Mouse (Mus musculus): ENCODE data around the gene Crybg2. TPM values are rescaled to one million over a fixed set of nuclear protein-coding genes. Genes with fewer than 3 reads are reported as not detected.

Gene Crybg2
- polyA plus RNA-seq, 1 experiment from 2014 or later: 15.6 TPM

DNA sequence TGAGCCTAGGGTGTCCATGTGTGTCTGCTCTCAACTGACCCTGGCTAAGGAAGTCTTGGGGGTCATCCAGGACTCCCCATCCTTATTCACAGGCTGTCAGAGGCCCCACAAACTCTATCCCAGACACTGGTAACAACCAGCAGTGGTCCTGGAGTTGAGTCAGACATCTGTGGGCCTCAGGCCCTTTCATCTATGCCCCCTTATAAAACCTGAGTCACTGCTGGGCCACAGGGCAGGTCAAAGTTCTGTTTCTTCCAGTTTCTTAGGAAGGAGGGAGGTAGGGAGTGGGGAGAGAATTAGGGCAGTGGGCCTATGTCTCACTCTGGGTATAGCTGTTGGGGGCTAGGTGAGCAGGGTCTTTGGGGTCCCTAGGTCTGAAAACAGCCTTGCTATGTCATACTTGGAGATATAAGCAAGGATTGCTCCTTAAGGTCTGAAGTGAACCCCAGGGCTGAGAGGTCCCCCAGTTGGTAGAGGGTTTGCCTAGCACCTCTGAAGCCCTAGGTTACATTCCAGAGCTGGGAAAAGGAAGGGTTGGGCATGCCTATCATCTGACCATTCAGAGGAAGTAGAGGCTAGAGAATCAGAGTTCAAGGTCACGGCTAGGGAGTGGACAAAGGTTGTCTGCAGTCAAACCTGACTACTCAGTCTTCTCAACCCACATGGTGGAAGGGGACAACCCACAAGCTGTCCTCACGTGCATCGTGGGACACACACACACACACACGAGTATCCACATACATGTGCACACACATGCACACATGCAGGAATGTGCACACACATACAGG lies 8.4 kb downstream of the Crybg2 start:
- 0 out of 2 replicates have a peak, but pooled peaks cover 3% of the 10 kb centered on the region for H3K4me1 ChIP-seq (replicated peaks; ENCODE audit: control insufficient read depth, insufficient read depth)
- no peaks in the 10 kb centered on the region for H3K27me3 ChIP-seq (ENCODE audit: control insufficient read depth, insufficient read depth, low read length)
- WGBS: 80% methylated on average over 4 of the region's 4 CpGs
- H3K36me3 ChIP-seq (ENCODE audit: control insufficient read depth, insufficient read depth, low read length): no peaks in the 10 kb centered on the region
- H3K4me2 ChIP-seq (replicated peaks; ENCODE audit: low read depth): no peak overlapping the region
- H3K9ac ChIP-seq (ENCODE audit: low read length): no peak overlapping the region
- ATAC-seq (ENCODE audit: low FRiP score, low TSS enrichment) (no peak), DNase-seq (ENCODE audit: low spot score) (no peak)
- peak overlapping the region; percentile 88; the same call in 1 of the 2 replicates for H3K27ac ChIP-seq (replicated peaks)
- no peak for TF ChIP-seq CTCF (IDR thresholded peaks at IDR 0.05; ENCODE audit: low read depth)
- no peak for TF ChIP-seq EP300 (optimal IDR thresholded peaks at IDR 0.05)
- H3K4me3 ChIP-seq (ENCODE audit: low read depth, low read length): no peak overlapping the region
- H3K9me3 ChIP-seq (ENCODE audit: control insufficient read depth, low read length): no peaks in the 10 kb centered on the region

DNA sequence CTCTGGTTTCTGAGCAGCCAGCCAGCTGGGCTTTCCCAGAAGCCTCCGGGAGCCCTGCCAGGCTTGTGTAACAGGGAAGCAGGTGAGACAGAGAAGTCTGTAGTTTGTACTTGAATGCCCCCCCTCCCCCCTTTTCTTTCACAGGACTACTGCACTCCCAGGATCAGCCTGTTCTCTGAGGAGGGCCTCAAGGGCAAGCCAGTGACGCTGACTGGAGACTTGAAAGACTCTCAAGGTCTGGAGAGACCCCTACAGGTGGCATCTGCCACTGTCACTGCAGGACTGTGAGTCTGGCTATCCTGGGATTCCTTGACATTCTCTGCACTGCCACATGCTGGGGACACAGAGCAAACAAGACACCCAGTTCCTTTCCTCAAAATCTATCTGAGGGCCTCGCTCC lies 18.1 kb downstream of the Crybg2 start:
- H3K9me3 ChIP-seq (ENCODE audit: control insufficient read depth, low read length): no peaks in the 10 kb centered on the region
- no peak overlapping the region for H3K4me2 ChIP-seq (replicated peaks; ENCODE audit: low read depth)
- no peaks in the 10 kb centered on the region for H3K4me1 ChIP-seq (replicated peaks; ENCODE audit: control insufficient read depth, insufficient read depth)
- ATAC-seq (ENCODE audit: low FRiP score, low TSS enrichment) (no peak), DNase-seq (ENCODE audit: low spot score) (peak; percentile 74)
- H3K4me3 ChIP-seq (ENCODE audit: low read depth, low read length): no peak overlapping the region
- TF ChIP-seq EP300 (optimal IDR thresholded peaks at IDR 0.05): no peak
- TF ChIP-seq CTCF (IDR thresholded peaks at IDR 0.05; ENCODE audit: low read depth): peak; percentile 79
- no peak overlapping the region for H3K9ac ChIP-seq (ENCODE audit: low read length)
- WGBS: 32% methylated on average over 3 of the region's 3 CpGs
- H3K27me3 ChIP-seq (ENCODE audit: control insufficient read depth, insufficient read depth, low read length): no peaks in the 10 kb centered on the region
- H3K36me3 ChIP-seq (ENCODE audit: control insufficient read depth, insufficient read depth, low read length): no peaks in the 10 kb centered on the region
- H3K27ac ChIP-seq (replicated peaks): no peak overlapping the region

DNA sequence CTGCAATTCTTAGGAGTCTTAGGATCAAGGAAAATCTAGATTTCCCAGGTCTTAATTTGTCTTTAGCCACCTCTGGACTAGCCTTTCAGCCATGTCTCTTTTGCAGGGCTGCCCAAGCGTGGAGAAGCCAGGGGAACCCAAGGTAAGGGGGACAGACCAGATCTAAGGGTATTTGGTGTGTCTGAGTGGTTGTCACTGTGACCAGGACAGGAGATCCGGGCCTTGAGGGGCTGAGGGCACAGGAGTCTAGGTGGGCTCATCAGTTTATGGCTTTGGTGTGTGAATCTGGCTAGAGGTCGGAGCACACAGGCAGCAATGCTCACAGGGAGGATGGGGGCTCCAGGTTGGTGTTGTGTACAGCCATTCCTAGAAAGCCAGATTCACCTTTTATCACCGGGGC lies 20.1 kb downstream of the Crybg2 start:
- Histone ChIP-seq H3K4me3 (ENCODE audit: low read depth, low read length) (no peak overlapping the region), H3K9me3 (ENCODE audit: control insufficient read depth, low read length) (no peaks in the 10 kb centered on the region), H3K27ac (replicated peaks) (no peak overlapping the region), H3K9ac (ENCODE audit: low read length) (no peak overlapping the region), H3K4me2 (replicated peaks; ENCODE audit: low read depth) (no peak overlapping the region), H3K27me3 (ENCODE audit: control insufficient read depth, insufficient read depth, low read length) (no peaks in the 10 kb centered on the region), H3K4me1 (replicated peaks; ENCODE audit: control insufficient read depth, insufficient read depth) (no peaks in the 10 kb centered on the region), H3K36me3 (ENCODE audit: control insufficient read depth, insufficient read depth, low read length) (no peaks in the 10 kb centered on the region)
- no peak for ATAC-seq (ENCODE audit: low FRiP score, low TSS enrichment)
- TF ChIP-seq EP300 (optimal IDR thresholded peaks at IDR 0.05) (no peak), CTCF (IDR thresholded peaks at IDR 0.05; ENCODE audit: low read depth) (no peak)
- DNase-seq (ENCODE audit: low spot score): no peak
- WGBS: 86% methylated on average over 4 of the region's 4 CpGs

DNA sequence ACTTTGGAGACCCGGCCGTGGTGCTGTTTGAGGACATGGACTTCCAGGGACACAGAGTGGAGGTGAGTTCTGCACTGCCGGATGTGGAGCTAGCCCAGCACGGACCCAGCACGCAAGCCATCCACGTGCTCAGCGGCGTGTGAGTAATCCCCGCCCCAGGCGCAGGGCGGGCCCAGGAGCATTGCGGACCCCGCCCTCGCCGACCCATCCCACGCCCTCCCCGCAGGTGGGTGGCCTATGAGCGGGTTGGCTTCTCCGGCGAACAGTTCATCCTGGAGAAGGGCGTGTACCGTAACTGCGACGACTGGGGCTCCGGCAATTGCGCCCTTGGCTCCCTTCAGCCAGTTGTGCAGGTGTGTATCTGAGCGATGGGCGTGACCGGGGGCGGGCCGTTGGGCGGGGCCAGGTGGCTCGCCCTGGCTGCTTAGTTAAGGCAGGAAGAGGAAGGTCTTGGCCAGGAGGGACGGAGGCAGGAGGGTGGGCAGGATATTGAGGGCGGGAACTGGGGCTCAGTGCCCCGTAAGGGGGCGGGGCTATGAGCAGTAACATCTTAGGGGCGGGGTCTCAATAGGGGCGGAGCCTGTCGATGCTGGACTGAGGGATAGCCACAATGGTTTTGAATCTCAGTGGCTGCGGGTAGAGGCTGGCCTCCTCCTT lies 21.2 kb downstream of the Crybg2 start:
- no peak for TF ChIP-seq EP300 (optimal IDR thresholded peaks at IDR 0.05)
- no peak for TF ChIP-seq CTCF (IDR thresholded peaks at IDR 0.05; ENCODE audit: low read depth)
- ATAC-seq (ENCODE audit: low FRiP score, low TSS enrichment): peak; percentile 96
- Histone ChIP-seq H3K9ac (ENCODE audit: low read length) (no peak overlapping the region), H3K4me3 (ENCODE audit: low read depth, low read length) (peak overlapping the region; percentile 20; the same call in 1 of the 2 replicates), H3K9me3 (ENCODE audit: control insufficient read depth, low read length) (no peaks in the 10 kb centered on the region), H3K4me1 (replicated peaks; ENCODE audit: control insufficient read depth, insufficient read depth) (no peaks in the 10 kb centered on the region), H3K36me3 (ENCODE audit: control insufficient read depth, insufficient read depth, low read length) (no peaks in the 10 kb centered on the region), H3K4me2 (replicated peaks; ENCODE audit: low read depth) (peak overlapping the region; percentile 55), H3K27ac (replicated peaks) (0 out of 2 replicates have a peak overlapping the region, but pooled peaks have one; percentile 24), H3K27me3 (ENCODE audit: control insufficient read depth, insufficient read depth, low read length) (no peaks in the 10 kb centered on the region)
- WGBS: under 1% methylated on average over 41 of the region's 41 CpGs
- DNase-seq (ENCODE audit: low spot score): peak; percentile 97

DNA sequence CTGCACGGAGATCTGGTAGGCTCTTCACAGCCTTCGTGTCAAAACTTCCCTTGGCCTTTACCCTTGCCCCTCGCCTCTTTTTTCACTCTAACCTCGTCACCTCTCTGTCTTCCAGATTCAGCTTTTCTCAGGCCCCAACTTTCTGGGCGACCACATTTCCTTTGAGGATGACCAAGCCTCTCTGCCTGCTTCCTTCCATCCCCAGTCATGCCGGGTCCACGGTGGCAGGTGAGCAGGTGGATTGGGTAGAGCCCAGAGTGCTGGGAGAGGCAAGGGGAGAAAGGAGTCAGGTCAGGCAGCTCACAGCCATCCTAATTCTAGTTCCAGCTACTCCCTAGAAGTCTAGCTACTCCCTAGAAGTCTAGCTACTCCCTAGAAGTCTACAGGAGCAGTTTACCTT lies 21.8 kb downstream of the Crybg2 start:
- ATAC-seq (ENCODE audit: low FRiP score, low TSS enrichment) (no peak), DNase-seq (ENCODE audit: low spot score) (no peak)
- H3K4me2 ChIP-seq (replicated peaks; ENCODE audit: low read depth): peak overlapping the region; percentile 55
- no peak overlapping the region; the same call in 1 of the 2 replicates for H3K9ac ChIP-seq (ENCODE audit: low read length)
- no peaks in the 10 kb centered on the region for H3K27me3 ChIP-seq (ENCODE audit: control insufficient read depth, insufficient read depth, low read length)
- WGBS: 8% methylated on average over 7 of the region's 7 CpGs
- no peak for TF ChIP-seq CTCF (IDR thresholded peaks at IDR 0.05; ENCODE audit: low read depth)
- no peak for TF ChIP-seq EP300 (optimal IDR thresholded peaks at IDR 0.05)
- H3K4me1 ChIP-seq (replicated peaks; ENCODE audit: control insufficient read depth, insufficient read depth): no peaks in the 10 kb centered on the region
- no peaks in the 10 kb centered on the region for H3K9me3 ChIP-seq (ENCODE audit: control insufficient read depth, low read length)
- H3K27ac ChIP-seq (replicated peaks): no peak overlapping the region
- H3K4me3 ChIP-seq (ENCODE audit: low read depth, low read length): 0 out of 2 replicates have a peak overlapping the region, but pooled peaks have one; percentile 20
- H3K36me3 ChIP-seq (ENCODE audit: control insufficient read depth, insufficient read depth, low read length): no peaks in the 10 kb centered on the region

DNA sequence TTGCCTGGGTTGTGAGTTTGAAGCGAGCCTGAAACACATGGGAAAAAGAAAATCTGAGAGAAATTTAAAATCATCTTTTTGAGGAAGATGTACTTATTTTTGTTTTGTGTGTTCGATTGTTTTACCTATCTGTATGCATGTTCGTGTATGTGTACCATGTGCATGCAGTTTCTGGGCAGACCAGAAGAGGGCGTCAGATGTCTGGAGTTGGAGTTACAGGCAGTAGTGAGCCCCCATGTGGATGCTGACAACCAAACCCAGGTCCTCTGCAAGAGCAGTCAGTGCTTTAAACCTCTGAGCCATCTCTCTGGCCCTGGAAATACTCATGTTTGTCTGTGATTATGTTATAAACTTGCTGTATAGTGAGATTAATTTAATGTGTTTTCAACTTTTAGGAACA lies 24.4 kb downstream of the Crybg2 start:
- Histone ChIP-seq H3K9me3 (ENCODE audit: control insufficient read depth, low read length) (no peaks in the 10 kb centered on the region), H3K36me3 (ENCODE audit: control insufficient read depth, insufficient read depth, low read length) (no peaks in the 10 kb centered on the region), H3K27me3 (ENCODE audit: control insufficient read depth, insufficient read depth, low read length) (no peaks in the 10 kb centered on the region), H3K4me2 (replicated peaks; ENCODE audit: low read depth) (no peak overlapping the region), H3K4me3 (ENCODE audit: low read depth, low read length) (no peak overlapping the region), H3K9ac (ENCODE audit: low read length) (no peak overlapping the region), H3K4me1 (replicated peaks; ENCODE audit: control insufficient read depth, insufficient read depth) (no peaks in the 10 kb centered on the region), H3K27ac (replicated peaks) (no peak overlapping the region)
- no peak for ATAC-seq (ENCODE audit: low FRiP score, low TSS enrichment)
- WGBS: 87% methylated on average over 4 of the region's 4 CpGs
- DNase-seq (ENCODE audit: low spot score): no peak
- TF ChIP-seq CTCF (IDR thresholded peaks at IDR 0.05; ENCODE audit: low read depth) (peak; percentile 27), EP300 (optimal IDR thresholded peaks at IDR 0.05) (no peak)

Measured in stomach, postnatal 0 days (tissue).